Mouse (Mus musculus) testis, adult 2 months (tissue): ENCODE data around the gene Filip1l. TPM values are rescaled to one million over a fixed set of nuclear protein-coding genes. Genes with fewer than 3 reads are reported as not detected.

Experiments
- H3K27ac ChIP-seq: fragments of 200-500 bp; 2 replicates; pipeline ENCODE4 v1.5.1; 2012; ENCODE audit warnings: low read depth, low read length; ENCODE audit not compliant: control insufficient read depth, insufficient read depth
- H3K27me3 ChIP-seq: fragments of 200-500 bp; 2 replicates; pipeline ENCODE4 v1.6.1; 2012; ENCODE audit warnings: mild to moderate bottlenecking, low read length, moderate library complexity; ENCODE audit not compliant: control insufficient read depth, insufficient read depth
- H3K36me3 ChIP-seq: fragments of 200-500 bp; 2 replicates; pipeline ENCODE4 v1.6.1; 2012; ENCODE audit warnings: mild to moderate bottlenecking, low read length; ENCODE audit not compliant: control insufficient read depth, insufficient read depth
- H3K4me1 ChIP-seq: fragments of 200-500 bp; 2 replicates; pipeline ENCODE4 v1.6.1; 2012; ENCODE audit warnings: low read length; ENCODE audit not compliant: control insufficient read depth, insufficient read depth
- H3K4me3 ChIP-seq: fragments of 200-500 bp; 2 replicates; pipeline ENCODE4 v1.5.1; 2012; ENCODE audit warnings: low read depth, mild to moderate bottlenecking, low read length, moderate library complexity, mixed read lengths; ENCODE audit not compliant: control insufficient read depth
- CTCF ChIP-seq: fragments of 200-500 bp; IDR thresholded peaks from 2 replicates; pipeline ENCODE4 v1.5.1; 2012; ENCODE audit warnings: low read depth, mild to moderate bottlenecking, inconsistent platforms, low read length, moderate library complexity; ENCODE audit not compliant: control insufficient read depth, insufficient read depth, insufficient replicate concordance
- POLR2A ChIP-seq: fragments of 200-500 bp; IDR thresholded peaks from 2 replicates; pipeline ENCODE4 v1.6.1; 2012; ENCODE audit warnings: low read depth, mild to moderate bottlenecking, inconsistent platforms, low read length, moderate library complexity; ENCODE audit not compliant: control insufficient read depth
- polyA plus RNA-seq: library from polyadenylated mRNA; depleted of rRNA; stranded (reverse); fragments of >200 nt; gene quantifications from 2 replicates; pipeline ENCODE4 v1.2.3, GENCODE M21; 2012

The Filip1l gene
- polyA plus RNA-seq, 1 experiment: 1.2 TPM

DNA sequence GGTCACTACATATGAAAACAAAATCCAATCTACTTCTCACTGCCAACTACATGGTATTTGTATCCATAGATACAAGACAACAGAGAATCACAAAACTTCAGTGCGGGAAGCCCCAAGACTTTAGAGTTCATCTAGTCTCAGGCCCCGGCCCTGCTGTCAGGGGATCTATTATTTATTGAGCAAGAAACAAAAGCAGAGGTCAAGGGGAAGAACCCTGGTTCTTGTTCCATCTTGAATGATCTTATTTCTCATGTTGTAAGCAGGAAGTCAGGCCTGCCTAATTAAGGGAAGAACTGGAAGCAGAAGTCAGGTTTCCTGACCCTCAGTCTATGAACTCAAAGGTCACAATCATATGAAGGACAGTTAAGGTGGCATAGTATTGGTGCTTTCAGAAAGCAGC, 149.3 kb downstream of the Filip1l start:
- TF ChIP-seq POLR2A (no peak), CTCF (no peak)
- Histone ChIP-seq H3K27me3 (no peaks in the 10 kb centered on the region), H3K36me3 (no peaks in the 10 kb centered on the region), H3K4me3 (no peak overlapping the region), H3K27ac (no peak overlapping the region), H3K4me1 (no peaks in the 10 kb centered on the region)

DNA sequence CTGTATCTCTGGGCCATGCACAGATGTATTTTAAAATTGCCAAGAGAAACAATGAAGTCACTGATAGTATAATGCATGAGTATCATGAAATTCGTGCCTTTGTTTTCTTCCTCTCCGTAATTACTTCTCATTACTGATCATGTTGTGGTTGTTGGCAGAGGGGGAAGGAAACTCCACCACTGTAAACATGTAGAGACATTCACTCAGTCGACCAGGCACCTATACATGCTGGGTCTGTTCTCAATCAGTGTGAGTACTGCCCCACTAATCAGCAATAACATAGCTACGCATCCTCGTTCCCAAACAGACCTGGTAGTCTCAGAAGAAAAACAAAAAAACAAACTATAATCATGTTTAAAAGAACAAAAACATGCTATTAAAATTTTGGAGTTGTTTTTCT, 149.9 kb downstream of the Filip1l start:
- H3K27ac ChIP-seq: no peak overlapping the region
- H3K27me3 ChIP-seq: no peaks in the 10 kb centered on the region
- H3K4me3 ChIP-seq: no peak overlapping the region
- TF ChIP-seq CTCF: no peak
- TF ChIP-seq POLR2A: no peak
- no peaks in the 10 kb centered on the region for H3K4me1 ChIP-seq
- no peaks in the 10 kb centered on the region for H3K36me3 ChIP-seq

DNA sequence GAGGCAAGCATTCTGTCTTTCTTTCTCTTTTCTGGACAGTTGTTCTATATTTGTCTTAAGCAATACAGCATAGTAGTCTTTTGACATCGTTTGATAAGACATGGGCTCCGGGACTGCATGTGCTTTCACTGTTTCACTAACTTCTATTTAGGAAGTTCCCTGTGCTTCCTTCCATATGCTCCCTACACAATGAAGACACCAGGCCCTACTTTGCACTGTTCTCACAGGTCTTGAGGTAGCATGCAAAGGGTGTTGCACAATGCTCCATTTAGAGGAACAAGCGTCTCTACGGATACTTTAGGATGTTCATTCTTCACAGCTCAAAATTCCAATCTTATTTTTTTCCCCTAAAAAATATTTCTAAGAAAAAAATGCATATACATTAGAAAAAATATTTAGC, 151.8 kb downstream of the Filip1l start:
- Histone ChIP-seq H3K27ac (no peak overlapping the region), H3K27me3 (no peaks in the 10 kb centered on the region), H3K4me1 (no peaks in the 10 kb centered on the region), H3K4me3 (no peak overlapping the region), H3K36me3 (no peaks in the 10 kb centered on the region)
- TF ChIP-seq CTCF (no peak), POLR2A (no peak)

DNA sequence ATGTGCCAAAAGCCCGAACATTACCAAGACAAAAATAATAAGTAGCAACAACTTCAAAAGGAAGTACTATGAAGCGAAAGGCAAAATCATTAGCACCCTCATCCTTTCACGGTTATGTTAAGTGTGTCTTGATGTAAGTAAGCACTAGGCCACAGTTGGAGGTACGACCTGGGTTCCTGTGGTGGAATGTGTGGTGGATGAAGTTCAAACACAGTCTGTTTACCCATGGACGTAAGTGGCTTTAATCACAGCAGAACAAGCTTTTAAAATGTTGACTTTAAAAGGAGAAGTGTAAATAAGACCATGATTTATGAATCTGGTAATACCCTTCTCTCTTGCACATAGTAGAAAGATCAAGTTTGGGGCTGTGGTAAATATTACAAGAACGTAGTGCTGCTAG, 153.2 kb downstream of the Filip1l start:
- no peak overlapping the region for H3K27ac ChIP-seq
- no peaks in the 10 kb centered on the region for H3K4me1 ChIP-seq
- H3K4me3 ChIP-seq: no peak overlapping the region
- no peaks in the 10 kb centered on the region for H3K36me3 ChIP-seq
- TF ChIP-seq POLR2A (no peak), CTCF (no peak)
- H3K27me3 ChIP-seq: no peaks in the 10 kb centered on the region

DNA sequence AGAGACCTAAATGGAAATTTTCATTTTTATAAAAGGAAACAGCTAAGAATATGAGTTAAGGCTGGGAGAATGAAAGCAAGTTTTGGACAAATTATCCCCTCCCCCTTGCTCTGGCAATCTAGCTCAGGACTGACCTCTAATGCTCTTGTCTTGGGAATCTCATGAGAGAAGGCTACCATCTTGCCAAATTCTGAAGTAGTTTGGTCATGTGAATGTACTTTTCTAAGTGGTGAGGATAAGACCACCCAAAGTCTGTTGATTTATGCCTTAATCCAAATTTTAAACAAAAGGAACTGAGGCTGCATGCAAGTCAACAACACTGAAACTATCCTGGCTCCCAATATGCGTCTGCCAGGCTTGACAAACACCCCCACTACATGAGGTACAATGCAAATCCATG, 155.5 kb downstream of the Filip1l start:
- Histone ChIP-seq H3K27ac (no peak overlapping the region), H3K36me3 (no peaks in the 10 kb centered on the region), H3K4me3 (no peak overlapping the region), H3K27me3 (no peaks in the 10 kb centered on the region), H3K4me1 (no peaks in the 10 kb centered on the region)
- TF ChIP-seq CTCF (no peak), POLR2A (no peak)

DNA sequence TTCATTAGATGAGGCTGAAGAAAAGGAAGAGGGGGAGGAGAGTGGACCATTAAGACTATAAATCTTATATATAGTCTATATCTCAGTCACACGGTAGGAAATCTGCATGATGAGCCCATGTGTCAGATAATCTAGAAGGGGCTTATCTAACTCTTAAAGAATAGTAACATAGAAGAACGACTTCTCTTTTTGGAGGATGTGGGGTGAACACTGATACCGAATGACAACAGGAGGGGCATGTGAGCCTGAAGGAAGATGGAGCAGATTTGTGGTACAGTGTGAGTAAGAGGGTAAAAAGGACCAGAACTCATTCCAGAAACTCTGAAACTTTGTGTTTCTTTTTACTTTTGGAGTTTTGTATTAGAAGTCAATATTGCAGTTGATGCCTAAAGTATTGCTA, 156.2 kb downstream of the Filip1l start:
- TF ChIP-seq CTCF: no peak
- no peak for TF ChIP-seq POLR2A
- H3K36me3 ChIP-seq: no peaks in the 10 kb centered on the region
- H3K4me1 ChIP-seq: no peaks in the 10 kb centered on the region
- no peaks in the 10 kb centered on the region for H3K27me3 ChIP-seq
- H3K4me3 ChIP-seq: no peak overlapping the region
- H3K27ac ChIP-seq: no peak overlapping the region

DNA sequence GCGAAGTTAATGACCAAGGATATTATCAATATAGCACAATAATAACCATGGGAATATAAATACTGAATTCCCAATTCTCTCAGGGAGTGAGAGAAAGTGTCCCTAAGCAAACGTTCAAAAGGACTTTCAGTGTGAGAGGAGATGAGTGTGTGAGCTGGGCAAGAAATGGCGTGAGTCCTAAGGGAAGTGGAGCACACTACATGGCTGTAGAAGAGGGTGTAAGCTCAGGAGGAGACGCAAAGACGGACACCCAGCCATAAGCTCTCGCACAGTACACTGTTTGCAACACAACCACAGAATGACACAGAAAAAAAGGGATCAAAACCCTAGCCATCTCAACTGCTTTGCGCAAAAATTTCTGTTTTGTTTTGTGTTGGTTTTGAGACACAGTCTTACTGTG, 160.7 kb downstream of the Filip1l start:
- no peak overlapping the region for H3K27ac ChIP-seq
- H3K4me3 ChIP-seq: no peak overlapping the region
- H3K36me3 ChIP-seq: no peaks in the 10 kb centered on the region
- TF ChIP-seq CTCF: no peak
- no peaks in the 10 kb centered on the region for H3K4me1 ChIP-seq
- no peaks in the 10 kb centered on the region for H3K27me3 ChIP-seq

DNA sequence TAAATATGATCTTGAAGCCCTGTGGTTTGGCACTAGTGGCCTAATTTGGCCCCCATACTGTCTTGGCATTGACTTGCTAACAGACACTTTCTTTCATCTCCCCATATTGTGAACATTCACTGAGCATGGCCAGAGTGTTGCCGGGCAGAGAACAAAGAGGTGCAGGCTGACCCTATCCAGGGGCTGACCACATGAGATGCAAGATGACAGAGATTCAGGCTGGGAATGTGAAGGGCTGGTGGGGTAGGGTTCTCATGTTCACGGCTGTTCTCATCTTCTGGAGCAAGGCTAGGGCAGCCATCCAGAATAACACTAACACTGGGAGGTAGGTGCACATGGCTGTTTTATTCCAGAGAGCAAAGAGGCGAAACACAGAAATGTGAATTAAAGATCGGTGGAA, 161.5 kb downstream of the Filip1l start:
- H3K36me3 ChIP-seq: no peaks in the 10 kb centered on the region
- TF ChIP-seq POLR2A (no peak), CTCF (no peak)
- no peak overlapping the region for H3K4me3 ChIP-seq
- H3K4me1 ChIP-seq: no peaks in the 10 kb centered on the region
- no peaks in the 10 kb centered on the region for H3K27me3 ChIP-seq
- H3K27ac ChIP-seq: no peak overlapping the region

DNA sequence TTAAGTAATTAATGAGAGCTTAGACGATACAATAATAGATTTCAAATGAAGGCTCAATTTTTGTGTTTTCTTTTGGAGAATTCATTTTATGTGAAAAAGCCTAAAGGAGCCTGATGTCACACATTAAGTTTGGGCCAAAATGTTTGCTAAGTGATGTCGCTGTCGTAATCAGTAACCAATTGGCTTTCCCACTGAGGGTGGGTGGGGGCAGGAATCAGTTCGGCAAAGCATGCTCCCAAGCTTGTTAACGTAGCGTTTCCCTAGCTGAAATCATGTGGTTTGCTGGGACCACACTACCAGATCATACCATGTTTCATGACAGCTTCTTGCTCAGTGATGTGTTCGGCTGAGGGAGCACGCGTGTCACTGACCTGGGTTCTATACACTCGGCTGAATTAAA, 162.7 kb downstream of the Filip1l start:
- no peaks in the 10 kb centered on the region for H3K4me1 ChIP-seq
- no peaks in the 10 kb centered on the region for H3K36me3 ChIP-seq
- no peak for TF ChIP-seq CTCF
- TF ChIP-seq POLR2A: no peak
- no peaks in the 10 kb centered on the region for H3K27me3 ChIP-seq
- H3K27ac ChIP-seq: no peak overlapping the region
- H3K4me3 ChIP-seq: no peak overlapping the region
